Mouse (Mus musculus): Measurements from ENCODE around the gene Pcif1. TPM values are rescaled to one million over a fixed set of nuclear protein-coding genes. Genes with fewer than 3 reads are reported as not detected.

Pcif1 gene
- polyA plus RNA-seq, 1 experiment from 2014 or later: 14.5 TPM

GRCm38 (mm10) chr2:164894644-164895043, 15.5 kb downstream of the Pcif1 start:
- Histone ChIP-seq H3K27ac (no peak overlapping the region), H3K79me2 (ENCODE audit: inconsistent target) (no peaks in the 10 kb centered on the region), H3K36me3 (ENCODE audit: inconsistent target) (peaks cover 94% of the 10 kb centered on the region), H3K4me3 (ENCODE audit: inconsistent target) (no peak overlapping the region)
- WGBS (ENCODE audit: missing documents): 100% methylated on average over 1 of the region's 1 CpGs

- H3K27ac ChIP-seq: no peak overlapping the region
- WGBS (ENCODE audit: missing documents): 97% methylated on average over 6 of the region's 6 CpGs
- no peak overlapping the region for H3K4me3 ChIP-seq (ENCODE audit: inconsistent target)
- no peaks in the 10 kb centered on the region for H3K79me2 ChIP-seq (ENCODE audit: inconsistent target)
- H3K36me3 ChIP-seq (ENCODE audit: inconsistent target): peaks cover 94% of the 10 kb centered on the region
Observed at GRCm38 (mm10) chr2:164895885-164896284, 16.8 kb downstream of the Pcif1 start.

- WGBS (ENCODE audit: missing documents): 95% methylated on average over 7 of the region's 7 CpGs
- Histone ChIP-seq H3K36me3 (ENCODE audit: inconsistent target) (peaks cover 93% of the 10 kb centered on the region), H3K4me3 (ENCODE audit: inconsistent target) (no peak overlapping the region)
Observed at GRCm38 (mm10) chr2:164898008-164898407, 18.9 kb downstream of the Pcif1 start.

GRCm38 (mm10) chr2:164899034-164899433, 19.9 kb downstream of the Pcif1 start:
- H3K79me2 ChIP-seq (ENCODE audit: inconsistent target): no peaks in the 10 kb centered on the region
- H3K36me3 ChIP-seq (ENCODE audit: inconsistent target): peaks cover 90% of the 10 kb centered on the region
- no peak overlapping the region for H3K27ac ChIP-seq
- no peak overlapping the region for H3K4me3 ChIP-seq (ENCODE audit: inconsistent target)
- 93% methylated on average over 15 of the region's 15 CpGs for WGBS (ENCODE audit: missing documents)

More at GRCm38 (mm10) chr2:164898008-164898407, 18.9 kb downstream of the Pcif1 start:
- Histone ChIP-seq H3K27ac (no peak overlapping the region), H3K79me2 (ENCODE audit: inconsistent target) (no peaks in the 10 kb centered on the region)

- WGBS (ENCODE audit: missing documents): 93% methylated on average over 16 of the region's 16 CpGs
- Histone ChIP-seq H3K27ac (no peak overlapping the region), H3K4me3 (ENCODE audit: inconsistent target) (no peak overlapping the region), H3K79me2 (ENCODE audit: inconsistent target) (no peaks in the 10 kb centered on the region), H3K36me3 (ENCODE audit: inconsistent target) (peaks cover 90% of the 10 kb centered on the region)
Observed at GRCm38 (mm10) chr2:164899723-164900459, 20.8 kb downstream of the Pcif1 start.

- 91% methylated on average over 11 of the region's 13 CpGs for WGBS (ENCODE audit: missing documents)
Observed at GRCm38 (mm10) chr2:164901380-164901779, 22.3 kb downstream of the Pcif1 start.

GRCm38 (mm10) chr2:164903496-164903895, 24.4 kb downstream of the Pcif1 start:
- peaks cover 95% of the 10 kb centered on the region for H3K36me3 ChIP-seq (ENCODE audit: inconsistent target)
- no peaks in the 10 kb centered on the region for H3K79me2 ChIP-seq (ENCODE audit: inconsistent target)
- no peak overlapping the region for H3K4me3 ChIP-seq (ENCODE audit: inconsistent target)
- H3K27ac ChIP-seq: no peak overlapping the region
- no CpG with 5 or more reads among the region's 1 CpGs for WGBS (ENCODE audit: missing documents)

More at GRCm38 (mm10) chr2:164901380-164901779, 22.3 kb downstream of the Pcif1 start:
- Histone ChIP-seq H3K27ac (no peak overlapping the region), H3K4me3 (ENCODE audit: inconsistent target) (no peak overlapping the region), H3K79me2 (ENCODE audit: inconsistent target) (no peaks in the 10 kb centered on the region), H3K36me3 (ENCODE audit: inconsistent target) (peaks cover 90% of the 10 kb centered on the region)

GRCm38 (mm10) chr2:164906071-164906470, 27.0 kb downstream of the Pcif1 start:
- H3K79me2 ChIP-seq (ENCODE audit: inconsistent target): peaks cover 21% of the 10 kb centered on the region
- 98% methylated on average over 4 of the region's 4 CpGs for WGBS (ENCODE audit: missing documents)
- H3K27ac ChIP-seq: no peak overlapping the region
- H3K4me3 ChIP-seq (ENCODE audit: inconsistent target): no peak overlapping the region
- H3K36me3 ChIP-seq (ENCODE audit: inconsistent target): peaks cover 77% of the 10 kb centered on the region

- no peak overlapping the region for H3K27ac ChIP-seq
- peaks cover 63% of the 10 kb centered on the region for H3K36me3 ChIP-seq (ENCODE audit: inconsistent target)
- no peak overlapping the region for H3K4me3 ChIP-seq (ENCODE audit: inconsistent target)
- peaks cover 21% of the 10 kb centered on the region for H3K79me2 ChIP-seq (ENCODE audit: inconsistent target)
- WGBS (ENCODE audit: missing documents): 97% methylated on average over 10 of the region's 12 CpGs
Observed at GRCm38 (mm10) chr2:164907511-164907910, 28.4 kb downstream of the Pcif1 start.

- Histone ChIP-seq H3K79me2 (ENCODE audit: inconsistent target) (peaks cover 21% of the 10 kb centered on the region), H3K27ac (no peak overlapping the region), H3K4me3 (ENCODE audit: inconsistent target) (no peak overlapping the region), H3K36me3 (ENCODE audit: inconsistent target) (peaks cover 58% of the 10 kb centered on the region)
- 98% methylated on average over 5 of the region's 5 CpGs for WGBS (ENCODE audit: missing documents)
Observed at GRCm38 (mm10) chr2:164908011-164908410, 28.9 kb downstream of the Pcif1 start.

- WGBS (ENCODE audit: missing documents): 98% methylated on average over 3 of the region's 3 CpGs
- Histone ChIP-seq H3K4me3 (ENCODE audit: inconsistent target) (no peak overlapping the region), H3K27ac (no peak overlapping the region), H3K36me3 (ENCODE audit: inconsistent target) (peaks cover 50% of the 10 kb centered on the region), H3K79me2 (ENCODE audit: inconsistent target) (peaks cover 21% of the 10 kb centered on the region)
Observed at GRCm38 (mm10) chr2:164909100-164909499, 30.0 kb downstream of the Pcif1 start.

- Histone ChIP-seq H3K27ac (no peak overlapping the region), H3K79me2 (ENCODE audit: inconsistent target) (peaks cover 21% of the 10 kb centered on the region), H3K4me3 (ENCODE audit: inconsistent target) (peak overlapping the region; percentile 96; the same call in 1 of the 2 replicates), H3K36me3 (ENCODE audit: inconsistent target) (peaks cover 46% of the 10 kb centered on the region)
- WGBS (ENCODE audit: missing documents): 64% methylated on average over 1 of the region's 1 CpGs
Observed at GRCm38 (mm10) chr2:164909542-164909941, 30.4 kb downstream of the Pcif1 start.

- 6% methylated on average over 37 of the region's 37 CpGs for WGBS (ENCODE audit: missing documents)
Observed at GRCm38 (mm10) chr2:164910360-164911061, 31.4 kb downstream of the Pcif1 start.

GRCm38 (mm10) chr2:164911086-164912048, 32.3 kb downstream of the Pcif1 start, which contains the start of gene Zfp335:
Gene Zfp335 (minus strand): TSS chr2:164911757.
- Histone ChIP-seq H3K36me3 (ENCODE audit: inconsistent target) (peaks cover 29% of the 10 kb centered on the region), H3K4me3 (ENCODE audit: inconsistent target) (peak within 1 kb of the TSS; percentile 96), H3K27ac (peak within 1 kb of the TSS; percentile 98), H3K79me2 (ENCODE audit: inconsistent target) (peaks cover 21% of the 10 kb centered on the region)
- WGBS (ENCODE audit: missing documents): under 1% methylated on average over 89 of the region's 91 CpGs

More at GRCm38 (mm10) chr2:164910360-164911061, 31.4 kb downstream of the Pcif1 start:
- Histone ChIP-seq H3K27ac (peak overlapping the region; percentile 77), H3K79me2 (ENCODE audit: inconsistent target) (peaks cover 21% of the 10 kb centered on the region), H3K4me3 (ENCODE audit: inconsistent target) (peak overlapping the region; percentile 96), H3K36me3 (ENCODE audit: inconsistent target) (peaks cover 37% of the 10 kb centered on the region)
